Mouse (Mus musculus) midbrain, embryonic 11.5 days (tissue): Measurements from ENCODE around the gene Stpg1. TPM values are rescaled to one million over a fixed set of nuclear protein-coding genes. Genes with fewer than 3 reads are reported as not detected.

Experiments
- ATAC-seq: fragments of 200-750 bp; cut with Nextera tagmentation; 2 replicates; pipeline ENCODE4 v1.8.0; 2017; ENCODE audit warnings: moderate TSS enrichment, moderate library complexity; ENCODE audit not compliant: low FRiP score
- DNase-seq: peaks from one replicate; pipeline ENCODE4 v3.0.0; 2015; ENCODE audit warnings: low spot score; ENCODE audit errors: missing footprints
- H3K27ac ChIP-seq: fragments of 300-500 bp; sonication (generic); 2 replicates; pipeline ENCODE4 v1.5.1; 2014; ENCODE audit warnings: low read depth, low read length
- H3K27me3 ChIP-seq: fragments of 300-500 bp; sonication (generic); 2 replicates; pipeline ENCODE4 v1.6.1; 2014; ENCODE audit warnings: mild to moderate bottlenecking, low read length, moderate library complexity, mixed read lengths; ENCODE audit not compliant: control insufficient read depth, insufficient read depth
- H3K36me3 ChIP-seq: fragments of 300-500 bp; sonication (generic); 2 replicates; pipeline ENCODE4 v1.6.1; 2014; ENCODE audit warnings: mild to moderate bottlenecking, low read length, moderate library complexity, mixed read lengths; ENCODE audit not compliant: control insufficient read depth, insufficient read depth
- H3K4me1 ChIP-seq: fragments of 300-500 bp; sonication (generic); 2 replicates; pipeline ENCODE4 v1.6.1; 2014; ENCODE audit warnings: low read length; ENCODE audit not compliant: control insufficient read depth, insufficient read depth
- H3K4me2 ChIP-seq: fragments of 300-500 bp; sonication (generic); 2 replicates; pipeline ENCODE4 v1.6.1; 2014; ENCODE audit warnings: mild to moderate bottlenecking, moderate library complexity
- H3K4me3 ChIP-seq: fragments of 300-500 bp; sonication (generic); 2 replicates; pipeline ENCODE4 v1.5.1; 2014; ENCODE audit warnings: low read depth, low read length
- H3K9ac ChIP-seq: fragments of 300-500 bp; sonication (generic); 2 replicates; pipeline ENCODE4 v1.6.1; 2014; ENCODE audit warnings: low read length
- H3K9me3 ChIP-seq: fragments of 300-500 bp; sonication (generic); 2 replicates; pipeline ENCODE4 v1.6.1; 2016; ENCODE audit warnings: low read length; ENCODE audit not compliant: control insufficient read depth
- WGBS: fragments of 180-500 bp; shearing (Covaris S2); extraction: QIAGEN DNeasy Blood & Tissue Kit; methylation state at CpG from one replicate; pipeline ENCODE4 v1.1.7; 2014; 5-methylcytosine and 5-hydroxymethylcytosine counted together
- microRNA-seq: library from miRNA; unstranded; fragments of <30 nt; microRNA quantifications from one replicate; pipeline ENCODE4, GENCODE M21; 2017
- polyA plus RNA-seq: library from polyadenylated mRNA; unstranded; fragments of >200 nt; fragmentation: Nextera tagmentation; extraction: Ambion mirVana; gene quantifications from 2 replicates; pipeline ENCODE4 v1.2.1, GENCODE M21; 2014

Gene Stpg1
- polyA plus RNA-seq, 1 experiment from 2014 or later, result 0.53 TPM

GRCm38 (mm10) chr4:135575365-135576140 lies 81.0 kb downstream of the Stpg1 start:
- 69% methylated on average over 15 of the region's 15 CpGs for WGBS
- no peak for ATAC-seq
- DNase-seq, result no peak
- H3K4me2 ChIP-seq, result no peak overlapping the region
- peaks cover 4% of the 10 kb centered on the region; the same call in 1 of the 2 replicates for H3K4me1 ChIP-seq
- H3K27me3 ChIP-seq, result peaks cover 35% of the 10 kb centered on the region
- no peak overlapping the region for H3K9ac ChIP-seq
- H3K27ac ChIP-seq, result no peak overlapping the region
- no peaks in the 10 kb centered on the region for H3K9me3 ChIP-seq
- H3K36me3 ChIP-seq, result no peaks in the 10 kb centered on the region
- no peak overlapping the region for H3K4me3 ChIP-seq

- H3K9me3 ChIP-seq, result no peaks in the 10 kb centered on the region
- no peak overlapping the region for H3K4me3 ChIP-seq
- WGBS, result 87% methylated on average over 5 of the region's 5 CpGs
- no peak overlapping the region for H3K4me2 ChIP-seq
- ATAC-seq (no peak), DNase-seq (no peak)
- H3K4me1 ChIP-seq, result peaks cover under 1% of the 10 kb centered on the region; the same call in 1 of the 2 replicates
- H3K27me3 ChIP-seq, result peaks cover 11% of the 10 kb centered on the region
- H3K9ac ChIP-seq, result no peak overlapping the region
- no peak overlapping the region for H3K27ac ChIP-seq
- no peaks in the 10 kb centered on the region for H3K36me3 ChIP-seq
These were observed 83.9 kb downstream of the Stpg1 start for GRCm38 (mm10) chr4:135578490-135578889.

GRCm38 (mm10) chr4:135579695-135580094 lies 85.1 kb downstream of the Stpg1 start:
- no peak overlapping the region for H3K9ac ChIP-seq
- H3K4me1 ChIP-seq, result no peaks in the 10 kb centered on the region
- H3K4me2 ChIP-seq, result no peak overlapping the region
- DNase-seq (no peak), ATAC-seq (no peak)
- no peak overlapping the region for H3K27ac ChIP-seq
- H3K4me3 ChIP-seq, result no peak overlapping the region
- no peaks in the 10 kb centered on the region for H3K36me3 ChIP-seq
- peaks cover 4% of the 10 kb centered on the region; the same call in 1 of the 2 replicates for H3K27me3 ChIP-seq
- WGBS, result 58% methylated on average over 6 of the region's 6 CpGs
- no peaks in the 10 kb centered on the region for H3K9me3 ChIP-seq

- 29% methylated on average over 12 of the region's 12 CpGs for WGBS
- DNase-seq (peak; percentile 83), ATAC-seq (no peak)
- Histone ChIP-seq H3K4me2 (no peak overlapping the region), H3K4me3 (no peak overlapping the region), H3K27ac (no peak overlapping the region), H3K9me3 (no peaks in the 10 kb centered on the region), H3K4me1 (no peaks in the 10 kb centered on the region), H3K9ac (no peak overlapping the region), H3K27me3 (no peaks in the 10 kb centered on the region), H3K36me3 (no peaks in the 10 kb centered on the region)
These were observed 86.8 kb downstream of the Stpg1 start for GRCm38 (mm10) chr4:135581222-135581910.

GRCm38 (mm10) chr4:135584838-135585237 lies 90.2 kb downstream of the Stpg1 start:
- WGBS, result 52% methylated on average over 4 of the region's 4 CpGs
- no peak for DNase-seq

More at GRCm38 (mm10) chr4:135584838-135585237, 90.2 kb downstream of the Stpg1 start:
- no peak overlapping the region for H3K9ac ChIP-seq
- H3K4me2 ChIP-seq, result no peak overlapping the region
- no peaks in the 10 kb centered on the region for H3K27me3 ChIP-seq
- no peaks in the 10 kb centered on the region for H3K4me1 ChIP-seq
- H3K9me3 ChIP-seq, result no peaks in the 10 kb centered on the region
- H3K27ac ChIP-seq, result no peak overlapping the region
- H3K4me3 ChIP-seq, result no peak overlapping the region
- no peak for ATAC-seq
- no peaks in the 10 kb centered on the region for H3K36me3 ChIP-seq

Small RNA genes within 50 kb of the gene (microRNA-seq; reads per million reads assigned to microRNA genes)
- not detected for gene Gm25317

Other genes starting within 250 kb of the Stpg1 start
- 168 and 173 TPM in 2 replicates for gene Clic4, start 222.0 kb upstream of the Stpg1 start, polyA plus RNA-seq
- gene Srrm1, start 141.5 kb upstream of the Stpg1 start, polyA plus RNA-seq, result 225 and 257 TPM in 2 replicates
- gene Ncmap, start 96.6 kb upstream of the Stpg1 start, polyA plus RNA-seq, result 0.40 and 0.63 TPM in 2 replicates
- 7.0 and 9.1 TPM in 2 replicates for gene Rcan3, start 60.9 kb upstream of the Stpg1 start, polyA plus RNA-seq
- 2.6 and 4.2 TPM in 2 replicates for gene Nipal3, start 248 bp downstream of the Stpg1 start, polyA plus RNA-seq
- gene Grhl3, start 78.8 kb downstream of the Stpg1 start, polyA plus RNA-seq, result 3.1 and 3.2 TPM in 2 replicates
- gene Ifnlr1, start 191.5 kb downstream of the Stpg1 start, polyA plus RNA-seq, result 0.08 and 0.12 TPM in 2 replicates
- gene Il22ra1, start 233.4 kb downstream of the Stpg1 start, polyA plus RNA-seq, result not detected in 2 replicates